Mouse (Mus musculus): ENCODE data around the gene Taar7d. TPM values are rescaled to one million over a fixed set of nuclear protein-coding genes. Genes with fewer than 3 reads are reported as not detected.

Gene Taar7d
- total RNA-seq, 1 experiment from 2014 or later, result not detected

Other genes with a start within 250 kb of the Taar7d start
- gene Rps12, start 239.9 kb upstream of the Taar7d start, total RNA-seq (2017), result 937 to 1,684 TPM (median 1,621 TPM) in 3 replicates
- not detected in 3 replicates for gene Slc18b1, start 230.2 kb upstream of the Taar7d start, total RNA-seq (2017)
- 8.6 to 16.8 TPM (median 14.7 TPM) in 3 replicates for gene Vnn3, start 175.8 kb upstream of the Taar7d start, total RNA-seq (2017)
- gene Vnn1, start 132.5 kb upstream of the Taar7d start, total RNA-seq (2017), result not detected in 3 replicates
- gene Taar1, start 106.9 kb upstream of the Taar7d start, total RNA-seq (2017), result not detected in 3 replicates
- not detected in 3 replicates for gene Taar2, start 88.7 kb upstream of the Taar7d start, total RNA-seq (2017)
- not detected in 3 replicates for gene Taar3, start 77.7 kb upstream of the Taar7d start, total RNA-seq (2017)
- gene Taar4, start 66.7 kb upstream of the Taar7d start, total RNA-seq (2017), result not detected in 3 replicates
- not detected in 3 replicates for gene Taar5, start 56.5 kb upstream of the Taar7d start, total RNA-seq (2017)
- not detected in 3 replicates for gene Taar6, start 41.6 kb upstream of the Taar7d start, total RNA-seq (2017)
- gene Taar7a, start 33.7 kb upstream of the Taar7d start, total RNA-seq (2017), result not detected in 3 replicates
- gene Taar7b, start 27.3 kb upstream of the Taar7d start, total RNA-seq (2017), result not detected in 3 replicates
- not detected in 3 replicates for gene Taar7e, start 10.4 kb downstream of the Taar7d start, total RNA-seq (2017)
- gene Taar7f, start 22.3 kb downstream of the Taar7d start, total RNA-seq (2017), result not detected in 3 replicates
- not detected in 3 replicates for gene Taar8a, start 49.3 kb downstream of the Taar7d start, total RNA-seq (2017)
- gene Taar8b, start 65.1 kb downstream of the Taar7d start, total RNA-seq (2017), result not detected in 3 replicates
- gene Taar8c, start 74.7 kb downstream of the Taar7d start, total RNA-seq (2017), result not detected in 3 replicates
- gene Taar9, start 82.3 kb downstream of the Taar7d start, total RNA-seq (2017), result not detected in 3 replicates
- gene Stx7, start 122.1 kb downstream of the Taar7d start, total RNA-seq (2017), result 104 to 141 TPM (median 123 TPM) in 3 replicates
- not detected in 3 replicates for gene Moxd1, start 196.3 kb downstream of the Taar7d start, total RNA-seq (2017)